Mouse (Mus musculus): ENCODE measurements around the gene Son. TPM values are rescaled to one million over a fixed set of nuclear protein-coding genes. Genes with fewer than 3 reads are reported as not detected.
"Not testable (repeated sequence)": the region's sequence is repeated elsewhere in the genome, so short reads cannot be mapped to it uniquely, and the experiment has no call there.

The Son gene
- polyA plus RNA-seq, 1 experiment from 2014 or later = 45.4 TPM

DNA sequence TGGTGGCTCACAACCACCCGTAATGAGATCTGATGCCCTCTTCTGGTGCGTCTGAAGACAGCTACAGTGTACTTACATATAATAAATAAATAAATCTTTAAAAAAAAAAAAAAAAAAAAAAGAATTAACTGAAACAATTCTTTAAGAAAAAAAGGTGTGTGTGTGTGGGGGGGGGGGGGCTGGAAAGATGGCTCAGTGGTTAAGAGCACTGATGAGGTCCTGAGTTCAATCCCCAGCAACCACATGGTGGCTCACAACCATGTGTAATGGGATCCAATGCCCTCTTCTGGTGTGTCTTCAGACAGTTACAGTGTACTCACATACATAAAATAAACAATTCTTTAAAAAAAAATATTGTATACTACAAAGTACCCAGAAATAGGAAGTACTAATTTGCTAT lies 1.9 kb upstream of the Son start:
- H3K9me3 ChIP-seq (ENCODE audit: low read length); ATAC-seq; DNase-seq; H3K9ac ChIP-seq (replicated peaks); H3K27ac ChIP-seq (ENCODE audit: low read depth); H3K4me2 ChIP-seq (ENCODE audit: low read depth, low read length); H3K27me3 ChIP-seq (ENCODE audit: insufficient read depth, low read length): not testable (repeated sequence)
- Histone ChIP-seq H3K36me3 (replicated peaks; ENCODE audit: insufficient read depth, low read length) (peaks cover 23% of the 10 kb centered on the region), H3K4me1 (ENCODE audit: insufficient read depth) (peaks cover 13% of the 10 kb centered on the region), H3K4me3 (ENCODE audit: low read depth, low read length) (0 out of 2 replicates have a peak overlapping the region, but pooled peaks have one; percentile 71)
- no CpG with 5 or more reads among the region's 2 CpGs for WGBS (ENCODE audit: insufficient replicate concordance)
- TF ChIP-seq CTCF (IDR thresholded peaks at IDR 0.05; ENCODE audit: low read depth) = peak; percentile 14; the same call in 1 of the 2 replicates

DNA sequence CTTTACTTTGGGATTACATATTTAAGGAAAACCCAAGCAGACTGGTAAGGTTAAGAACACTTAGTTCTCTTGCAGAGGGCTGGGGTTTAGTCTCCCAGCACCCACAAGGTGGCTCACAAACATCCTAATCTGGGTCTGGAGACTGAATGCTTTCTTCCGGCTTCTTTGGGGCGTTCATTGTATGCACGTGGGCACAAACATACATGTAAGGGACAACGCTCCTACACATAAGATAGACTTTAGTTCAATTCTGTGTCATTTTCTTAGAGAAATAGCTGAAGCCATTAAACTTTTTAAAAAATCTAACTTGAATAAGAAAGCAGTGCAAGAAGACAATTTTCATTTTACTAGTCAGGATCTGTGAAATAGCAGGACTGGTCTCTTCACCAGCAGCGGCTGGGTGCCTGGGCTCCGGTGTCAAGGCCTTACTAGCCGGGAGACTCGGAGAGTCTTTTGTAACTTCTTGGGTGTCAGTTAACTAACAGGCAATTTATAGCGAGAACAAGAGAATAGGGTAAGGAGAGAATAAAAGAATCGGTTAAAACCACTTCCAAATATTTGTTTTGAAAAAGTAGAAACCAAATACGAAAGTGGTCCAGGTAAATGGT lies 1.2 kb upstream of the Son start:
- 0 out of 2 replicates have a peak, but pooled peaks have one; percentile 13 for TF ChIP-seq EP300 (IDR thresholded peaks at IDR 0.05; ENCODE audit: low read depth)
- TF ChIP-seq CTCF (IDR thresholded peaks at IDR 0.05; ENCODE audit: low read depth) = peak; percentile 42
- Histone ChIP-seq H3K9ac (replicated peaks) (peak overlapping the region; percentile 96), H3K36me3 (replicated peaks; ENCODE audit: insufficient read depth, low read length) (peaks cover 24% of the 10 kb centered on the region), H3K4me1 (ENCODE audit: insufficient read depth) (peaks cover 16% of the 10 kb centered on the region), H3K9me3 (ENCODE audit: low read length) (no peaks in the 10 kb centered on the region), H3K4me3 (ENCODE audit: low read depth, low read length) (peak overlapping the region; percentile 71), H3K4me2 (ENCODE audit: low read depth, low read length) (peak overlapping the region; percentile 99), H3K27me3 (ENCODE audit: insufficient read depth, low read length) (no peaks in the 10 kb centered on the region), H3K27ac (ENCODE audit: low read depth) (peak overlapping the region; percentile 100)
- no peak for ATAC-seq
- DNase-seq = no peak
- WGBS (ENCODE audit: insufficient replicate concordance) = under 1% methylated on average over 11 of the region's 11 CpGs

DNA sequence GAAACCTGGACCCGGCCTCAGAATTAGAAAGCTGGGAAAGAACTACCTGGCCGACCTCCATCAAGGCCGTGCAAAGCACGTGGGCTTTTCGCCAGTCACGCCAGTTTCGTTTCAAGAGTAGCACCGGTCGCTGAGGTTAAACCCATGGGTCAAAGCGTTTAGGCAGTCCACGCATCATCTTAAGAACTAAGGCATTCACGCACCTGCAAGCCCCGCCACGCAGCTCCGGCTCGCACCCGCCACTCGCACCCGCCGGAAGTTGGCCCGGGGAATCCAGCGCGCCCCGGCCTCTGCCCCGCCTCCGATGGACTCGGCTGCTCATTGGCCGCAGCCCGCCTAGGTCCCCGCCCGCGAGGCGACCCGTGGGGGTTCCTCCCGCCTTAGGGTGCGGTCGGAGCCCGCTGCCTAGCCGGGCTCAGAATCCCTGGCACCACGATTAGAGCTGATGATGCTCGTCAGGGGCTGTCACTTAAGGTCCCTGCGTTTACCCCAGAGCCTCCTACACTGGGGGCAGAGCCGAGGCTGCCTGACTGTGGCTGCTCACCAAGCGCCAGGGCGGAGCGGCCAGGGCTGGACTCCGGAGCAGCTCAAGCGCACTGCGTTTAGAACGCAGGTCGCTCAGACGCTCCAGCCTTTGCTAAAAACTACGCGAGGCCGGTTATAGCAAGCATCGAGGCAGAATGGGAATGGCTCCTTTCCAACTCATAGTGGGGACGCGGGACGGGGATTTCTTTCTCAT lies 456 bp upstream of the Son start, which contains the start of gene Gart:
Gene Gart (minus strand): TSS at position 272 of the 739 bp plus-strand sequence.
- no peaks in the 10 kb centered on the region for H3K27me3 ChIP-seq (ENCODE audit: insufficient read depth, low read length)
- H3K36me3 ChIP-seq (replicated peaks; ENCODE audit: insufficient read depth, low read length) = peaks cover 22% of the 10 kb centered on the region
- WGBS (ENCODE audit: insufficient replicate concordance) = 1% methylated on average over 59 of the region's 59 CpGs
- peak; percentile 80 for ATAC-seq
- H3K27ac ChIP-seq (ENCODE audit: low read depth) = peak within 1 kb of the TSS; percentile 100
- peak; percentile 96 for DNase-seq
- peak within 1 kb of the TSS; percentile 71 for H3K4me3 ChIP-seq (ENCODE audit: low read depth, low read length)
- H3K4me1 ChIP-seq (ENCODE audit: insufficient read depth) = peaks cover 16% of the 10 kb centered on the region
- H3K9ac ChIP-seq (replicated peaks) = peak within 1 kb of the TSS; percentile 96
- H3K9me3 ChIP-seq (ENCODE audit: low read length) = no peaks in the 10 kb centered on the region
- TF ChIP-seq EP300 (IDR thresholded peaks at IDR 0.05; ENCODE audit: low read depth) (no peak), CTCF (IDR thresholded peaks at IDR 0.05; ENCODE audit: low read depth) (no peak)
- peak within 1 kb of the TSS; percentile 99 for H3K4me2 ChIP-seq (ENCODE audit: low read depth, low read length)

- Histone ChIP-seq H3K9me3 (ENCODE audit: low read length) (no peaks in the 10 kb centered on the region), H3K4me2 (ENCODE audit: low read depth, low read length) (peak overlapping the region; percentile 84), H3K27me3 (ENCODE audit: insufficient read depth, low read length) (no peaks in the 10 kb centered on the region), H3K9ac (replicated peaks) (peak overlapping the region; percentile 96), H3K4me1 (ENCODE audit: insufficient read depth) (peaks cover 16% of the 10 kb centered on the region), H3K27ac (ENCODE audit: low read depth) (peak overlapping the region; percentile 100), H3K36me3 (replicated peaks; ENCODE audit: insufficient read depth, low read length) (peaks cover 20% of the 10 kb centered on the region), H3K4me3 (ENCODE audit: low read depth, low read length) (peak overlapping the region; percentile 71)
- TF ChIP-seq EP300 (IDR thresholded peaks at IDR 0.05; ENCODE audit: low read depth) = no peak
- no peak for TF ChIP-seq CTCF (IDR thresholded peaks at IDR 0.05; ENCODE audit: low read depth)
- under 1% methylated on average over 21 of the region's 25 CpGs for WGBS (ENCODE audit: insufficient replicate concordance)
- ATAC-seq (peak; percentile 61), DNase-seq (peak; percentile 90)
These were observed 879 bp downstream of the Son start for GRCm38 (mm10) chr16:91648220-91648550.

DNA sequence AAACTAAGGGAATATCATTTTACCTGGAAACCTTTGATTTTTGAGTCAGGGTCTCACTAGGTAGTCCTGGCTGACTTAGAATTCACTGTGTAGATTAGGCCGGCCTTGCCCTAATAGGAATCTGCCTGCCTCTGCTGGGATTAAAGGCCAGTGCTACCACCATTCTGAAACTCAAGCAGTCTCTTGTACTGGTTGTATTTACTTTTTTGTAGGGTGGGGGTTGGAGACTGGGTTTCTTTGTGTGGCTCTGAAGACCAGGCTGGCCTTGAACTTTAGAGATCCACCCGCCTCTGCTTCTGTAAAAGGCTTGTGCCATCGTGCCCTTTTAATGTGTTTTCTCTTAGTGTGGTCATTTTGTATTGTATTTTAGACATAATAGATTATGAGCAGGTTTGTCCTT lies 1.9 kb downstream of the Son start:
- WGBS (ENCODE audit: insufficient replicate concordance) = 38% methylated on average over 3 of the region's 3 CpGs
- Histone ChIP-seq H3K36me3 (replicated peaks; ENCODE audit: insufficient read depth, low read length) (peaks cover 29% of the 10 kb centered on the region), H3K27ac (ENCODE audit: low read depth) (0 out of 2 replicates have a peak overlapping the region, but pooled peaks have one; percentile 24), H3K9me3 (ENCODE audit: low read length) (no peaks in the 10 kb centered on the region), H3K4me2 (ENCODE audit: low read depth, low read length) (peak overlapping the region; percentile 84), H3K9ac (replicated peaks) (peak overlapping the region; percentile 56), H3K4me3 (ENCODE audit: low read depth, low read length) (peak overlapping the region; percentile 71), H3K4me1 (ENCODE audit: insufficient read depth) (peaks cover 16% of the 10 kb centered on the region), H3K27me3 (ENCODE audit: insufficient read depth, low read length) (no peaks in the 10 kb centered on the region)
- no peak for DNase-seq
- TF ChIP-seq CTCF (IDR thresholded peaks at IDR 0.05; ENCODE audit: low read depth) (no peak), EP300 (IDR thresholded peaks at IDR 0.05; ENCODE audit: low read depth) (no peak)
- no peak for ATAC-seq

DNA sequence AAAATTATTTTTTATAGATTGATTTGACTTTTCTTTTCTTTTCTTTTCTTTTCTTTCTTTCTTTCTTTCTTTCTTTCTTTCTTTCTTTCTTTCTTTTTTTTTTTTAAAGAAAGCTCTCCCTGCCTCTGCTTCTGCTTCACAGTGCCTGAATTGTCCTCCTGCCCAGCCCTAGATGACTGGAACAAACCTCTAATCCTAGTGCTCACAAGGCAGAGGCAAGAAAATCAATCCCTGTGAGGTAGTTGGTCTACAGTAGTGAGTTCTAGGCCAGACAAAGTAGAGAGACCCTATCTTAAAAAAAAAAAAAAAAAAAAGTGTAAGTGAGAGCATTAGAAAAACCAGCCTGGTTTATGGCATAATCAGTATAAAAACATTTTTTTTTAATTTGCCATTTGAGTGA lies 2.5 kb downstream of the Son start:
- Histone ChIP-seq H3K27ac (ENCODE audit: low read depth) (no peak overlapping the region), H3K4me1 (ENCODE audit: insufficient read depth) (peaks cover 15% of the 10 kb centered on the region), H3K4me3 (ENCODE audit: low read depth, low read length) (0 out of 2 replicates have a peak overlapping the region, but pooled peaks have one; percentile 7), H3K4me2 (ENCODE audit: low read depth, low read length) (peak overlapping the region; percentile 84), H3K27me3 (ENCODE audit: insufficient read depth, low read length) (no peaks in the 10 kb centered on the region), H3K9me3 (ENCODE audit: low read length) (no peaks in the 10 kb centered on the region), H3K9ac (replicated peaks) (no peak overlapping the region), H3K36me3 (replicated peaks; ENCODE audit: insufficient read depth, low read length) (peaks cover 34% of the 10 kb centered on the region)
- DNase-seq = no peak
- no peak for TF ChIP-seq EP300 (IDR thresholded peaks at IDR 0.05; ENCODE audit: low read depth)
- no peak for TF ChIP-seq CTCF (IDR thresholded peaks at IDR 0.05; ENCODE audit: low read depth)
- ATAC-seq = no peak

All from liver, postnatal 0 days (tissue).